Mouse (Mus musculus) cerebral cortex, adult 2 months (tissue): Measurements from ENCODE around the gene Cd37.

Experiments used
- WGBS: fragments of 180-500 bp; shearing (Covaris S2); methylation state at CpG from one replicate; pipeline ENCODE4 v1.1.7; 2018; 5-methylcytosine and 5-hydroxymethylcytosine counted together

Cd37 gene

DNA sequence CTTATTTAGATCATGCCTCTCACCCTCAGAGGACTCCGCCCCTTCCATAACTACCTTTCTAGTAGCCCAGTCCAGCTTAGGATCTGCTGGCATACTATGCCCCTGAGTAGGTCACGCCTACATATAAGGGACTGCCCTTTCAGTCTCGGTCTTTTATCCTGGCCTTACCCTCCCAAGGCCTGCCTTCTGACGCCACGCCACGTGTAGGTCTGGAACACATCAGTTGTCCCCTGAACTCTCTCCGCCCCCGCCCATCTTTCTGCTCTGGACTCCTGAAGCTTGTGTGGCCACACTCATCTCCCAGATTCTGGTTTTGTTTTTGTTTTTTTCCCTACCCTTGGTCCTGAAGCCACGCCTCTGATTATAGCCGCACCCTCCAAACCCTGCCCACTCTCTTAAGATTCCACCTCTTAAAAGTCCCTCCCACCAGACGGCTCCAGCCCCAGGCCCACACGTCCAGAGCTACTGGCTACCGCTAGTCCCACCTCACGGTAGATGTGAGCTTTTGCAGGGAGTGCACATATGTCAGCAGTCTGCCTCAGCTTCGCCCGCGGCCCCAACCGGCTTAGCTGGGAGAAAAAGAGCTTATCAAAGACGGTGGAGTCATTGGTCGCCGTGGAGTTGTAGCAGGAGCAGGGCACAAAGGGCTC lies 3.9 kb downstream of the Cd37 start:
- 27% methylated on average over 21 of the region's 21 CpGs for WGBS

DNA sequence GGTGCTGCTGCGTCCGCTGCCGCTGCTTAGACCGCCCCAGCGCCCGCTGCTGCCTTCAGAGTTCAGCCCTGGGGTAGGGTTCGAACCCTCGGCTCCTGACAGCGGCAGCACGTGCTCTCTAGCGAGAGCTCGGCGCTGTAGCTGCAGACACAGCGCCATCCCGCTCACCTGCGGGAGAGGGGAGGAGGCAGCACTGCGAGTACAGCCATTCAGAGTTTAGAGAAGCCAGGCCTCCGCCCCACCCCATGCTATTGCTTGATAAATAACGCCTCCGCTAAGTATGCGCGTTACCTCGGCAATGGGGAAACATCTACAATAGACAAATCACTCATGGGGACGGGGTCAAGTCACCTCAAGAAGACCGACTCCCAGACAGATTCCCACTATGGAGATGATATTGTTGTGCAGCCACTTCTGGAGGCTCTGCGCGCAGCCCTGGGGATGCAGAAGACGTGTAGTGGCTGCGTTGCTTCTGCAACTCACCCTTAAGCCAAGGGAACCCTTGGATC lies 4.5 kb downstream of the Cd37 start:
- 32% methylated on average over 29 of the region's 29 CpGs for WGBS

DNA sequence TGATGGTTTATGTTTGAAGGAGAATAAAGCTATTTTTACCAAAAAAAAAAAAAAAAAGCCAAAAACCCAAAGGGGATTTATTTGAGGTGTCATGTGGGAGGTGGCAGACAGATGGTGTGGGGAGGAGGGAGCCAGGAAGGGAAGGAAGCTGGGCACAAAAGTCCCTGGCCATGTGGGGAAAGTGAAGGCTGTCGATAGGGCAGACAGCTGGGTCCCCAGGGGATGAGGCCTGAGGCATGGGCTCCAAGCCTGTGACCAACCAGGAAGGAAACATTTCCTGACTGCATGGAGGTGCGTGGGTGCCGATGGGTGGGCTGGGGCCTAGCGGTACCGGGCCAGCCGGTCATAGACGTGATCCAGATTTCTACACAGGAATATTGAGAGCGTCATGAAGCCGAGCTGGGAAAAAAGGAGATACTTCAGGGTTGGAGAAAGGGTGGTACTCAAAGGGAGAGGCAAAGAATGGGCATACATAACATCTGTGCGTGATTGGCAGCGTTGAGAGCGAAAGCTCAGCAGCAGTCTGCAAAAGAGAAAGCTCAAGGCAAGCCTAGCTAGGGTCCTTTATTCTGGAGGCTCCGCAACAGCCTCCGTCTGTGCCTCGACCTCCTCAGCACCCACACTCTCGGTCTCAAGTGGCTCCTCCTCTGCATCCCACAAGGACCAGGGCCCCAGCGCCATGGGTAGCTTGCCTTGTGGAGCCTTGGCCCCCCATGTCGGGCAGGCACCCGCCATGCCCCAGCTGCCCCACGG lies 5.2 kb downstream of the Cd37 start:
- WGBS = 32% methylated on average over 20 of the region's 20 CpGs

DNA sequence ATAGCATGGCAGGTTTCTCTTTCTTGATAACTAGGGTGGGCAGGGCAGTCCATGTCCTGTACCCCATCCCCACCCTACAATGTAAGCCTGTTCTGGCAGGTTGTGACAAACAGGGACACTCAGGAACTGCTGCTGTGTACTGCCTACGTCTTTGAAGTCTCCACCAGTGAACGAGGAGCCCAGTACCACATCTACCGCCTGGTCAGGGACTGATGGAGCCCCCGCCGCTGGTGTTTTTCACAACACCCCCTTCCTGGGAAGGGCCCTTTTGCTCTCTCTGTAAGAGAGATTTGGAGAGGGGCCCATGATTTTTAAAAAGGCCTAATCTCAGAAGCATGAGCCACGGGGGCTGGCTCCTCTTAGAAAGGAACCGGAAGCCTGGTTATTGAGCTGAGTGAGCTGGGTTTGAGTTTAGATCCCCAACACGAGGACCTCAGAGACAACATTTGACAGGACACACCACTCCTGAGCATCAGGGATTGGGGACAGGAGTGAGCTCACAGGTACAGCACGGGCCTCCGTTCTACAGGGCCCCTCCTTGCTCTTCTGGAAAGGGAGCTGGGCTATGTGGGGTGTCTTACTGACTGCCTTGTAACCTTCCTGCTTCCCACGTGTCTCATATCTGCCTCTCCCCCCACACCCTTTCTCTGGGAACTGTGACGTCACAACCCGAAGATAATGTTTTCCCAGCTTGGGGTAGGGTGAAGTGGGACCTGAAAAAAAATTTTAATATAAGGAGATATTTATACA lies 6.0 kb downstream of the Cd37 start:
- 41% methylated on average over 13 of the region's 13 CpGs for WGBS

DNA sequence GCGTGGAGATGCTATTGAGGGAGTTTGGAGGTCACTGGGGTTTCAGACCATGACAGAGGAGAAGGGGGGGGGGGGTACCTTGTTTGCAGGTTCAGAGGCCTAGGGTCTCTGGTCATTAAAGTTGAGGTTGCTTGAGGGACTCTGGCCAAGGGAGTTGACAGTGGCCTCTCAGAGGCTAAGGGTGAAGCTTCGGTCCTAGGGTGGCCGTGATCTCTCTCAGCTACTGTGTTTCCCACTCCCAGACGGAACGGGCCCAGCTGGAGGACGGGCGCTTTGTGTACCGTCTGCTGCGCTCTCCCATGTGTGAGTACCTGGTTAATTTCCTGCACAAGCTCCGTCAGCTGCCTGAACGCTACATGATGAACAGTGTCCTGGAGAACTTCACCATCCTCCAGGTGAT lies 7.0 kb downstream of the Cd37 start:
- 91% methylated on average over 11 of the region's 11 CpGs for WGBS

- 87% methylated on average over 12 of the region's 12 CpGs for WGBS
These were observed 7.7 kb downstream of the Cd37 start for GRCm38 (mm10) chr7:45231192-45231591.

- WGBS = 93% methylated on average over 7 of the region's 7 CpGs
These were observed 9.3 kb downstream of the Cd37 start for GRCm38 (mm10) chr7:45229459-45230203.

GRCm38 (mm10) chr7:45229046-45229445 lies 9.9 kb downstream of the Cd37 start:
- WGBS = 97% methylated on average over 8 of the region's 8 CpGs

DNA sequence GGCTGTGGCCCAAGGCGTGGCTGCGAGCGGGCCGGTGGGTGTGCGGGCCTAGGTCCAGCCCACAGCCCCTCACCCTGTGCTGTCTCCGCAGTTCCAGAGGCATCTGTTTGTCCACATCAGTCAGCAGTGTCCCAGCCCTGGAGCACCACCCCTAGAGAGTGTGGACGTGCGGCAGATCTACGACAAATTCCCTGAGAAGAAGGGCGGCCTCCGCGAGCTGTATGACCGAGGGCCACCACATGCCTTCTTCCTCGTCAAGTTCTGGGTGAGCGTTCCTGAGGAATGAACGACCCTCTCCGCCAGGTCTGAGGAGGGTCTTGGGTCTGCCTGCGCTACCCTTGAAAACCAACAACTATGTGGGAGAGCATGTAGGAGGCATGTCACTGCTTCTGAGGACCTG lies 10.4 kb downstream of the Cd37 start:
- 95% methylated on average over 18 of the region's 18 CpGs for WGBS

GRCm38 (mm10) chr7:45226421-45226820 lies 12.5 kb downstream of the Cd37 start:
- 98% methylated on average over 5 of the region's 5 CpGs for WGBS

GRCm38 (mm10) chr7:45224826-45225225 lies 14.1 kb downstream of the Cd37 start:
- 89% methylated on average over 7 of the region's 7 CpGs for WGBS

GRCm38 (mm10) chr7:45221680-45222079 lies 17.2 kb downstream of the Cd37 start:
- 91% methylated on average over 2 of the region's 2 CpGs for WGBS

DNA sequence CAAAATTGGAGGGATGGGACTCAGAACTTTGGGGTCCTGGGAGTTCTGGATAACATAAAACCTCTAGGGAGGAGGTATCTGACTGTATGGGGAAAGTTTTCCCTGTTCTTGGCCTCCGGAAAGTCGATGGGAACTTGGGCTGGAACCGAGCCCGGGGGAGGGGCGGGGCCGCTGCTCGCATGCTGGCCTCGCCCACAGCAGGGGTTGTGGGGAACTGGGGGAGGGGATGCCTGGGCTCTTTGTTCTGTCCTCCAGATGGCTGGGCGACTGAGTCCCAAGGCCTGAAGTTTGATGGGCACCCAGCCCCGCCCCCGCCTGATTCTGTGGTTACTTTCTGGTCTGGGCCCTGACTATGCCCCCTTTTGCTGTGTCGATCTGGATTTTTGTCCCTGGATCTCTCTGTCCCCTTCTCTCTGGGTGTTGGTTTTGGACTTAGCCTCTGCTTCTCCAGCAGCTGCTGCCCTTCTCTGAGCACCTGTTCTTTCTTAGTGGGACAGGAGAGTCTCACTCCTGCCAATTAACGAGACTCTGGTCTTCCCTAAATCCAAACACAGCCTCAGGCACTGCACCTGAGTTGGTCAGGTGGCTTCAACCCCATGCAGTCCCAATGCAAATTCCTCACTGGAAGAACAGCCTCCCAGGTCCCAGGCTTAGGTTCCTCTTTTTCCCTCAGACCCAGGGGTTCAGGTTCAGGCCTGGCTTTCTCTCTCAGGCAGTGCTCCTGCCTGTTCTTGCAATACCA lies 22.3 kb downstream of the Cd37 start:
- WGBS = 17% methylated on average over 13 of the region's 13 CpGs

DNA sequence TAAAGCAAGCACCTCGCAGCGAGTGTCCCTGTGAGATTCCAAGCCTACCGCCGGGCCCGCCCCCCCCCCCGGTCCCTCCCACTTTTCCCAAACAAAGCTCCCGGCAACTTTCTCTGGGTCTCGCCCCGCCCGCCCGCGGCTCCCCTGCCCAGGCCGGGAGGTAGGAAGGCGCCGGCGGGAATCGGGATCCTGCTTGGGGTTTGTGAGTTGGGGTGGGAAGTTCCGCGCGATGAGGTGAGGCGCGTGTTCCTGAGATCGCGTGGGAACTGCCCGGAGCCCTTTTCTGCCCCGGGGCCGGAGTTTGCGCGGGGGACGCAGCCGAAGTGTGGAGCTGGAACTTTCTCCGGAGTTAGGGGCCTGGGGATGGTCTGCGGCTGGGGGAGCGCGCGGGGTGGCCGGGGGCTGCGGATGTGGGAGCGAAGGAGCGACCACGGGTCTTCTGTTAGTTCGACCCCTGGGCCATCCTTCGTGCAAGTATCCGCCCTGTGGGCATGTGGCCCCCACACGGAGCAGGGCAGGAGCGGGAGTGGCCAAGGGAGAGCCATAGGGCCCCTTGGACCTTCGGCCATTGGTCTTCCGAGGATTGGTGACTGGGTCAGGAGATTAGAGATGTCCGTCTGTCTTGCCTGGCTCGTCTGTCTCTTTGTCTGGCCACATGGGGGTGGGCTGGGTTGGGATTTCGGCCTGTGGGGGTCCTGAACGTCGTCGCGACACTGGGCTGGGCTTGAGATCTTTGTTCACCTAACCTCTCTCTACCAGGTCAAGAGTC lies 23.1 kb downstream of the Cd37 start, which contains the start of gene Tead2:
Gene Tead2, plus strand, starts transcription at position 81 of the 769 bp plus-strand sequence.
- 3% methylated on average over 55 of the region's 55 CpGs for WGBS

- 81% methylated on average over 5 of the region's 5 CpGs for WGBS
These were observed 25.2 kb downstream of the Cd37 start for GRCm38 (mm10) chr7:45213708-45214107.

- WGBS = 82% methylated on average over 7 of the region's 7 CpGs
These were observed 26.6 kb downstream of the Cd37 start for GRCm38 (mm10) chr7:45212356-45212755.

- WGBS = 10% methylated on average over 17 of the region's 17 CpGs
These were observed 27.1 kb downstream of the Cd37 start, which contains the start of gene Dkkl1 for GRCm38 (mm10) chr7:45211851-45212251. Dkkl1 (minus strand) TSS chr7:45212147.

GRCm38 (mm10) chr7:45211070-45211469 lies 27.8 kb downstream of the Cd37 start:
- WGBS = 77% methylated on average over 10 of the region's 10 CpGs

DNA sequence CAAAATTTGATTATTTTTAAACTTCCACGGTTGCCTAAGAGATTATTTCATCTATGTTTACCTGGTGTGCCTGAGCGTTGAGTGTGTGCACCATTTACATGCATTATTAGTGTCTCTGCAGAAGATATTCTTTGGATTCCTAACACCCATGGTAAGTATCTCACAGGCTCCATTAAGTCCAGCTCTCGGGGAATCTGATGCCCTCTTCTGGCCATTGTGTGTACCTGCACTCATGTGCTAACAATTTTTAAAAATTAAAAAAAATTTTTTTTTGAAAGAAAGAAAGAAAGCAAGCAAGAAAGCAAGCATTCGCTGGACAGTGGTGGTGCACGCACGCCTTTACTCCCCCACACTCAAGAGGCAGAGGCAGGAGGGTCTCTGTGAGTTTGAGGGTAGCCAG lies 30.7 kb downstream of the Cd37 start:
- WGBS = 74% methylated on average over 6 of the region's 6 CpGs
